Comparison of ENCODE assay signal across 34 mouse cellular contexts in genomic region chr1:132171619-132172018, GRCm38 (mm10). TPM values are rescaled to one million over a fixed set of nuclear protein-coding genes. Genes with fewer than 3 reads are reported as not detected.
DNase-seq lines count a peak whose midpoint lies in the region; ATAC-seq and TF ChIP-seq lines count a peak whose summit lies in the region.
"Had no signal": no experiment of that assay in that cellular context is flagged by ENCODE, and none has a peak within 500 bp of the region (broad histone marks: within the 10 kb centered on the region; RNA-seq: fewer than 3 reads in every experiment).

No protein-coding gene starts in this region.

- H3K27ac ChIP-seq in kidney, postnatal 0 days, result no peak overlapping the region
- no peak overlapping the region for H3K27ac ChIP-seq in kidney, adult 2 months (ENCODE audit: insufficient read depth, low read depth, low read length)
- 0 out of 2 replicates have a peak overlapping the region, but pooled peaks have one; percentile 44 for H3K27ac ChIP-seq in limb, embryonic 10.5 days
- H3K27ac ChIP-seq: embryonic facial prominence, embryonic 10.5 days; embryonic facial prominence, embryonic 13.5 days; forebrain, embryonic 10.5 days; forebrain, embryonic 13.5 days; gastrocnemius, adult 2 months; heart, embryonic 15.5 days; hindbrain, embryonic 15.5 days had no signal

- H3K4me2 ChIP-seq in kidney, postnatal 0 days (ENCODE audit: low read length), result no peak overlapping the region
- H3K4me2 ChIP-seq: embryonic facial prominence, embryonic 13.5 days; forebrain, embryonic 13.5 days; heart, embryonic 12.5 days; heart, embryonic 15.5 days; hindbrain, embryonic 15.5 days had no signal

- no peaks in the 10 kb centered on the region for H3K27me3 ChIP-seq in kidney, postnatal 0 days (ENCODE audit: insufficient read depth, low read length)
- H3K27me3 ChIP-seq in kidney, adult 2 months (replicated peaks; ENCODE audit: control insufficient read depth, insufficient read depth, low read length), result no peaks in the 10 kb centered on the region
- peaks cover 33% of the 10 kb centered on the region; the same call in 1 of the 2 replicates for H3K27me3 ChIP-seq in limb, embryonic 10.5 days (ENCODE audit: low read depth, poor library complexity, severe bottlenecking)
- H3K27me3 ChIP-seq: hindbrain, embryonic 15.5 days had no signal

- no peak for TF ChIP-seq POLR2A in kidney, adult 2 months (IDR thresholded peaks at IDR 0.05; ENCODE audit: low read depth, low read length)

- TF ChIP-seq CTCF in kidney, postnatal 0 days (IDR thresholded peaks at IDR 0.05; ENCODE audit: low read depth), result no peak
- TF ChIP-seq CTCF in kidney, adult 2 months (conservative IDR thresholded peaks at IDR 0.05; ENCODE audit: insufficient read depth, insufficient read length, low read depth, low read length), result no peak

- H3K4me3 ChIP-seq in kidney, postnatal 0 days (replicated peaks; ENCODE audit: low read depth, low read length), result no peak overlapping the region
- H3K4me3 ChIP-seq in kidney, adult 2 months (ENCODE audit: insufficient read depth, low read depth, low read length), result no peak overlapping the region
- H3K4me3 ChIP-seq in limb, embryonic 10.5 days, result no peak overlapping the region
- H3K4me3 ChIP-seq: embryonic facial prominence, embryonic 10.5 days; embryonic facial prominence, embryonic 13.5 days; forebrain, embryonic 10.5 days; forebrain, embryonic 13.5 days; gastrocnemius, adult 2 months; heart, embryonic 12.5 days; heart, embryonic 15.5 days; hindbrain, embryonic 15.5 days had no signal

- H3K36me3 ChIP-seq in kidney, postnatal 0 days (ENCODE audit: insufficient read depth, low read length), result no peaks in the 10 kb centered on the region
- H3K36me3 ChIP-seq in kidney, adult 2 months (ENCODE audit: control insufficient read depth, insufficient read depth, low read length), result no peaks in the 10 kb centered on the region
- H3K36me3 ChIP-seq in limb, embryonic 10.5 days, result no peaks in the 10 kb centered on the region
- H3K36me3 ChIP-seq: embryonic facial prominence, embryonic 10.5 days; embryonic facial prominence, embryonic 13.5 days; forebrain, embryonic 10.5 days; heart, embryonic 12.5 days; heart, embryonic 15.5 days; hindbrain, embryonic 15.5 days had no signal

- peak; percentile 69 for DNase-seq in kidney, postnatal 0 days (ENCODE audit: low spot score)
- DNase-seq in kidney, adult 2 months, result no peak
- DNase-seq in limb, embryonic 10.5 days (ENCODE audit: low spot score), result no peak
- peak; percentile 46 for DNase-seq in retina, embryonic 14.5 days (ENCODE audit: low spot score)
- no peak for DNase-seq in cerebellum, postnatal 25 days
- DNase-seq in gastrocnemius, postnatal 36 days, result no peak
- DNase-seq: adrenal gland, adult 2 months; adrenal gland, postnatal 14 days; cerebellum, adult 11 months; cerebellum, adult 2 months; cerebellum, adult 9-11 months; cerebellum, postnatal 36 days; embryo, embryonic 11 days; gastrocnemius, adult 2 months; gastrocnemius, postnatal 14 days; heart, adult 18-20 months; heart, postnatal 10 days; heart, postnatal 36 days had no signal

- H3K9ac ChIP-seq in kidney, postnatal 0 days (ENCODE audit: low read depth, low read length), result no peak overlapping the region
- H3K9ac ChIP-seq: embryonic facial prominence, embryonic 13.5 days; forebrain, embryonic 13.5 days; heart, embryonic 12.5 days; heart, embryonic 15.5 days; hindbrain, embryonic 15.5 days had no signal

- intact Hi-C loops in gastrocnemius, postnatal 36 days (cut with DNase I), result no loop called here

- 0% methylated on average over 1 of the region's 2 CpGs for WGBS in kidney, postnatal 0 days
- 11% methylated on average over 2 of the region's 2 CpGs for WGBS in kidney, adult 2 months
- 40% methylated on average over 1 of the region's 2 CpGs for WGBS in limb, embryonic 10.5 days

- ATAC-seq in kidney, postnatal 0 days (replicated peaks; ENCODE audit: low FRiP score, low read depth), result no peak
- ATAC-seq: CD4-positive, CD25-positive, alpha-beta regulatory T cell, adult 4 months; forebrain, embryonic 13.5 days; forebrain, embryonic 16.5 days had no signal

- H3K4me1 ChIP-seq in kidney, postnatal 0 days (replicated peaks; ENCODE audit: insufficient read depth, low read length), result no peaks in the 10 kb centered on the region
- H3K4me1 ChIP-seq in kidney, adult 2 months (ENCODE audit: control insufficient read depth, insufficient read depth, low read length), result no peaks in the 10 kb centered on the region
- peaks cover 40% of the 10 kb centered on the region for H3K4me1 ChIP-seq in limb, embryonic 10.5 days

- H3K9me3 ChIP-seq in kidney, postnatal 0 days (replicated peaks; ENCODE audit: low read length), result no peaks in the 10 kb centered on the region
- no peaks in the 10 kb centered on the region for H3K9me3 ChIP-seq in limb, embryonic 10.5 days (replicated peaks)
- H3K9me3 ChIP-seq: embryonic facial prominence, embryonic 10.5 days; embryonic facial prominence, embryonic 13.5 days; forebrain, embryonic 10.5 days; forebrain, embryonic 13.5 days; heart, embryonic 12.5 days; heart, embryonic 15.5 days; hindbrain, embryonic 15.5 days had no signal

RNA-seq across cellular contexts. Expression of gene Lemd1, which starts 19.6 kb away (rescaled TPM):
- polyA plus RNA-seq in kidney, postnatal 0 days (2015; fragmentation: Nextera tagmentation; extraction: Ambion mirVana), result 0.37 and 0.80 TPM in 2 replicates
- polyA plus RNA-seq in kidney, adult 2 months (2012; rRNA removed), result not detected in 2 replicates
- 1.3 and 1.7 TPM in 2 replicates for polyA plus RNA-seq in limb, embryonic 10.5 days (2016; fragmentation: Nextera tagmentation; extraction: Ambion mirVana)
- not detected for total RNA-seq in gastrocnemius, postnatal 36 days (2021)
- total RNA-seq: adrenal gland, postnatal 14 days; gastrocnemius, adult 2 months; gastrocnemius, postnatal 14 days; heart, adult 18-20 months; heart, postnatal 10 days; heart, postnatal 36 days; MEL had no signal
- polyA plus RNA-seq: CD4-positive, CD25-positive, alpha-beta regulatory T cell, adult 4 months; heart, embryonic 12.5 days; heart, embryonic 15.5 days had no signal

RNA-seq across cellular contexts. Expression of gene AC124108.1, which starts 19.6 kb away (rescaled TPM):
- 0.07 and 0.13 TPM in 2 replicates for polyA plus RNA-seq in kidney, postnatal 0 days (2015; fragmentation: Nextera tagmentation; extraction: Ambion mirVana)
- polyA plus RNA-seq in kidney, adult 2 months (2012; rRNA removed), result not detected in 2 replicates
- 0.64 and 0.65 TPM in 2 replicates for polyA plus RNA-seq in limb, embryonic 10.5 days (2016; fragmentation: Nextera tagmentation; extraction: Ambion mirVana)
- not detected for total RNA-seq in gastrocnemius, postnatal 36 days (2021)
- total RNA-seq: gastrocnemius, adult 2 months; gastrocnemius, postnatal 14 days; heart, postnatal 10 days; heart, postnatal 36 days; MEL had no signal
- polyA plus RNA-seq: CD4-positive, CD25-positive, alpha-beta regulatory T cell, adult 4 months; heart, embryonic 12.5 days; heart, embryonic 15.5 days had no signal

RNA-seq across cellular contexts. Expression of gene Cdk18, which starts 32.1 kb away (rescaled TPM):
- 10.3 and 11.7 TPM in 2 replicates for polyA plus RNA-seq in kidney, postnatal 0 days (2015; fragmentation: Nextera tagmentation; extraction: Ambion mirVana)
- 69.3 and 73.8 TPM in 2 replicates for polyA plus RNA-seq in kidney, adult 2 months (2012; rRNA removed)
- 3.7 TPM in 2 replicates for polyA plus RNA-seq in limb, embryonic 10.5 days (2016; fragmentation: Nextera tagmentation; extraction: Ambion mirVana)
- 1 to 10 TPM; 2.5 to 4.2 TPM for total RNA-seq in gastrocnemius, postnatal 36 days (2021)
- polyA plus RNA-seq: CD4-positive, CD25-positive, alpha-beta regulatory T cell, adult 4 months had no signal

RNA-seq across cellular contexts. Expression of gene Gm10188, which starts 57.9 kb away (rescaled TPM):
- polyA plus RNA-seq in kidney, postnatal 0 days (2015; fragmentation: Nextera tagmentation; extraction: Ambion mirVana), result not detected in 2 replicates
- not detected in 2 replicates for polyA plus RNA-seq in kidney, adult 2 months (2012; rRNA removed)
- not detected in 2 replicates for polyA plus RNA-seq in limb, embryonic 10.5 days (2016; fragmentation: Nextera tagmentation; extraction: Ambion mirVana)
- not detected for total RNA-seq in gastrocnemius, postnatal 36 days (2021)
- total RNA-seq: adrenal gland, adult 2 months; adrenal gland, postnatal 14 days; adrenal gland, postnatal 4 days; gastrocnemius, adult 2 months; gastrocnemius, postnatal 14 days; heart, adult 18-20 months; heart, postnatal 10 days; heart, postnatal 36 days; MEL had no signal
- polyA plus RNA-seq: adrenal gland, adult 2 months; C2C12; CD4-positive, CD25-positive, alpha-beta regulatory T cell, adult 4 months; cerebellum, adult 2 months; cortical plate, adult 2 months; embryonic facial prominence, embryonic 10.5 days; embryonic facial prominence, embryonic 13.5 days; forebrain, embryonic 10.5 days; frontal cortex, adult 2 months; gonadal fat pad, adult 2 months; heart, embryonic 12.5 days; heart, embryonic 15.5 days; hindbrain, embryonic 11.5 days had no signal

Comparison
In these comparisons a context has a peak if more than half of its experiments do, and no peak if none do; other contexts are left out.
1. DNase-seq: peak in kidney, postnatal 0 days (single experiment) and retina, embryonic 14.5 days (single experiment); none in kidney, adult 2 months (single experiment), limb, embryonic 10.5 days (single experiment), cerebellum, postnatal 25 days (0 of 2) and gastrocnemius, postnatal 36 days (0 of 2).